Mouse (Mus musculus) kidney, embryonic 14.5 days (tissue): ENCODE data around the gene Srpk2. TPM values are rescaled to one million over a fixed set of nuclear protein-coding genes. Genes with fewer than 3 reads are reported as not detected.
"Not testable (repeated sequence)": the region's sequence is repeated elsewhere in the genome, so short reads cannot be mapped to it uniquely, and the experiment has no call there.

Source experiments
- ATAC-seq: fragments of 200-750 bp; cut with Nextera tagmentation; 2 replicates; pipeline ENCODE4 v1.8.0; 2017; ENCODE audit warnings: moderate number of reproducible peaks, mild to moderate bottlenecking, moderate TSS enrichment, moderate library complexity; ENCODE audit not compliant: low FRiP score, low TSS enrichment
- H3K27ac ChIP-seq: fragments of 300-500 bp; sonication (generic); 2 replicates; pipeline ENCODE4 v1.5.1; 2014; ENCODE audit warnings: low read depth, mild to moderate bottlenecking, low read length, moderate library complexity, mixed read lengths
- H3K27me3 ChIP-seq: fragments of 300-500 bp; sonication (generic); 2 replicates; pipeline ENCODE4 v1.6.1; 2014; ENCODE audit warnings: mild to moderate bottlenecking, low read length; ENCODE audit not compliant: control insufficient read depth, insufficient read depth
- H3K36me3 ChIP-seq: fragments of 300-500 bp; sonication (generic); 2 replicates; pipeline ENCODE4 v1.6.1; 2014; ENCODE audit warnings: low read length, mixed read lengths; ENCODE audit not compliant: control insufficient read depth, insufficient read depth
- H3K4me1 ChIP-seq: fragments of 300-500 bp; sonication (generic); 2 replicates; pipeline ENCODE4 v1.6.1; 2014; ENCODE audit warnings: low read length, mixed read lengths; ENCODE audit not compliant: control insufficient read depth, insufficient read depth
- H3K4me2 ChIP-seq: fragments of 300-500 bp; sonication (generic); replicated peaks from 2 replicates; pipeline ENCODE4 v1.6.1; 2014; ENCODE audit warnings: low read depth, mild to moderate bottlenecking, low read length
- H3K4me3 ChIP-seq: fragments of 300-500 bp; sonication (generic); 2 replicates; pipeline ENCODE4 v1.5.1; 2014; ENCODE audit warnings: mild to moderate bottlenecking, low read length
- H3K9ac ChIP-seq: fragments of 300-500 bp; sonication (generic); 2 replicates; pipeline ENCODE4 v1.6.1; 2014; ENCODE audit warnings: low read depth, mild to moderate bottlenecking, low read length, moderate library complexity
- H3K9me3 ChIP-seq: fragments of 300-500 bp; sonication (generic); 2 replicates; pipeline ENCODE4 v1.6.1; 2016; ENCODE audit warnings: low read length; ENCODE audit not compliant: control insufficient read depth
- WGBS: fragments of 180-500 bp; shearing (Covaris S2); extraction: QIAGEN DNeasy Blood & Tissue Kit; methylation state at CpG from one replicate; pipeline ENCODE4 v1.1.7; 2014; 5-methylcytosine and 5-hydroxymethylcytosine counted together
- polyA plus RNA-seq: library from polyadenylated mRNA; unstranded; fragments of >200 nt; fragmentation: Nextera tagmentation; extraction: Ambion mirVana; gene quantifications from 2 replicates; pipeline ENCODE4 v1.2.1, GENCODE M21; 2014

Gene Srpk2
- polyA plus RNA-seq, 1 experiment from 2014 or later, result 50.8 TPM

- no peak for ATAC-seq
- Histone ChIP-seq H3K27ac (no peak overlapping the region), H3K4me1 (no peaks in the 10 kb centered on the region), H3K9ac (no peak overlapping the region), H3K4me3 (no peak overlapping the region), H3K36me3 (peaks cover 5% of the 10 kb centered on the region), H3K27me3 (no peaks in the 10 kb centered on the region), H3K4me2 (no peak overlapping the region), H3K9me3 (0 out of 2 replicates have a peak, but pooled peaks cover 2% of the 10 kb centered on the region)
- 95% methylated on average over 5 of the region's 5 CpGs for WGBS
Observed at GRCm38 (mm10) chr5:23568188-23568587, 116.2 kb downstream of the Srpk2 start.

- no peaks in the 10 kb centered on the region for H3K27me3 ChIP-seq
- peaks cover 10% of the 10 kb centered on the region for H3K36me3 ChIP-seq
- 90% methylated on average over 6 of the region's 6 CpGs for WGBS
- H3K9ac ChIP-seq, result no peak overlapping the region
- H3K4me3 ChIP-seq, result no peak overlapping the region
- H3K27ac ChIP-seq, result no peak overlapping the region
- H3K4me2 ChIP-seq, result no peak overlapping the region
- 0 out of 2 replicates have a peak, but pooled peaks cover 2% of the 10 kb centered on the region for H3K9me3 ChIP-seq
- no peak for ATAC-seq
- no peaks in the 10 kb centered on the region for H3K4me1 ChIP-seq
Observed at GRCm38 (mm10) chr5:23566382-23566781, 118.0 kb downstream of the Srpk2 start.

GRCm38 (mm10) chr5:23562278-23563060 is 121.9 kb downstream of the Srpk2 start:
- H3K4me2 ChIP-seq, result no peak overlapping the region
- no peaks in the 10 kb centered on the region for H3K4me1 ChIP-seq
- no peaks in the 10 kb centered on the region for H3K27me3 ChIP-seq
- 72% methylated on average over 4 of the region's 4 CpGs for WGBS
- ATAC-seq, result no peak
- H3K9ac ChIP-seq, result no peak overlapping the region
- H3K9me3 ChIP-seq, result no peaks in the 10 kb centered on the region
- H3K36me3 ChIP-seq, result peaks cover 10% of the 10 kb centered on the region
- no peak overlapping the region for H3K27ac ChIP-seq
- H3K4me3 ChIP-seq, result no peak overlapping the region

GRCm38 (mm10) chr5:23561227-23561626 is 123.2 kb downstream of the Srpk2 start:
- Histone ChIP-seq H3K4me2 (no peak overlapping the region), H3K9me3 (no peaks in the 10 kb centered on the region), H3K9ac (no peak overlapping the region), H3K4me1 (no peaks in the 10 kb centered on the region), H3K4me3 (no peak overlapping the region), H3K36me3 (peaks cover 10% of the 10 kb centered on the region), H3K27ac (no peak overlapping the region), H3K27me3 (no peaks in the 10 kb centered on the region)
- 91% methylated on average over 2 of the region's 2 CpGs for WGBS
- no peak for ATAC-seq

- no peaks in the 10 kb centered on the region for H3K27me3 ChIP-seq
- WGBS, result 77% methylated on average over 4 of the region's 4 CpGs
- H3K9me3 ChIP-seq, result no peaks in the 10 kb centered on the region
- H3K4me3 ChIP-seq, result no peak overlapping the region
- peaks cover 10% of the 10 kb centered on the region for H3K36me3 ChIP-seq
- H3K4me2 ChIP-seq, result no peak overlapping the region
- H3K4me1 ChIP-seq, result no peaks in the 10 kb centered on the region
- no peak overlapping the region for H3K9ac ChIP-seq
- no peak overlapping the region for H3K27ac ChIP-seq
- no peak for ATAC-seq
Observed at GRCm38 (mm10) chr5:23560171-23560570, 124.2 kb downstream of the Srpk2 start.

- Histone ChIP-seq H3K4me2 (no peak overlapping the region), H3K9ac (no peak overlapping the region), H3K9me3 (no peaks in the 10 kb centered on the region), H3K27me3 (no peaks in the 10 kb centered on the region), H3K4me1 (no peaks in the 10 kb centered on the region), H3K27ac (no peak overlapping the region), H3K4me3 (no peak overlapping the region), H3K36me3 (no peaks in the 10 kb centered on the region; the same call in 1 of the 2 replicates)
- no peak for ATAC-seq
- WGBS, result 65% methylated on average over 7 of the region's 7 CpGs
Observed at GRCm38 (mm10) chr5:23556007-23556770, 128.2 kb downstream of the Srpk2 start.

GRCm38 (mm10) chr5:23553338-23553737 is 131.1 kb downstream of the Srpk2 start:
- H3K27ac ChIP-seq, H3K4me2 ChIP-seq, ATAC-seq, H3K36me3 ChIP-seq, H3K9me3 ChIP-seq, H3K27me3 ChIP-seq, H3K4me1 ChIP-seq, H3K9ac ChIP-seq, H3K4me3 ChIP-seq: not testable (repeated sequence)
- WGBS, result 81% methylated on average over 3 of the region's 3 CpGs

GRCm38 (mm10) chr5:23551687-23552086 is 132.7 kb downstream of the Srpk2 start:
- Histone ChIP-seq H3K9me3 (no peaks in the 10 kb centered on the region), H3K4me3 (no peak overlapping the region), H3K27me3 (no peaks in the 10 kb centered on the region), H3K36me3 (no peaks in the 10 kb centered on the region; the same call in 1 of the 2 replicates), H3K4me2 (no peak overlapping the region), H3K4me1 (no peaks in the 10 kb centered on the region), H3K27ac (no peak overlapping the region), H3K9ac (no peak overlapping the region)
- no peak for ATAC-seq
- WGBS, result 88% methylated on average over 5 of the region's 5 CpGs

GRCm38 (mm10) chr5:23535692-23536091 is 148.7 kb downstream of the Srpk2 start:
- no peak overlapping the region for H3K4me2 ChIP-seq
- H3K9ac ChIP-seq, result no peak overlapping the region
- ATAC-seq, result no peak
- H3K27me3 ChIP-seq, result no peaks in the 10 kb centered on the region
- H3K4me1 ChIP-seq, result no peaks in the 10 kb centered on the region
- H3K27ac ChIP-seq, result no peak overlapping the region
- no peaks in the 10 kb centered on the region for H3K9me3 ChIP-seq
- 90% methylated on average over 7 of the region's 7 CpGs for WGBS
- no peak overlapping the region for H3K4me3 ChIP-seq
- H3K36me3 ChIP-seq, result peaks cover 10% of the 10 kb centered on the region
